Mouse (Mus musculus) ES-CJ7 (cell line): ENCODE measurements around the gene Olfr1511.
"Not testable (repeated sequence)": the region's sequence is repeated elsewhere in the genome, so short reads cannot be mapped to it uniquely, and the experiment has no call there.

Source experiments
- DNase-seq: peaks from one replicate; pipeline ENCODE4 v3.0.0; 2011; ENCODE audit warnings: low read depth, low spot score

The Olfr1511 gene

GRCm38 (mm10) chr14:52397279-52397678, at the start of gene Olfr1511:
Olfr1511 (minus strand) TSS chr14:52397379.
- DNase-seq, result no peak

GRCm38 (mm10) chr14:52442690-52443089, 45.5 kb upstream of the Olfr1511 start, which contains the start of gene Olfr1509:
Olfr1509 (plus strand) TSS chr14:52442990.
- no peak for DNase-seq

- no peak for DNase-seq
Measured at GRCm38 (mm10) chr14:52427686-52428085, 30.5 kb upstream of the Olfr1511 start.

GRCm38 (mm10) chr14:52414273-52414672, 17.1 kb upstream of the Olfr1511 start, which contains the start of gene Olfr1510:
Olfr1510 (minus strand) TSS chr14:52414373.
- no peak for DNase-seq

- not testable (repeated sequence) for DNase-seq
Measured at GRCm38 (mm10) chr14:52410142-52410919, 13.2 kb upstream of the Olfr1511 start.

- not testable (repeated sequence) for DNase-seq
Measured at GRCm38 (mm10) chr14:52390084-52390848, 6.9 kb downstream of the Olfr1511 start.

- DNase-seq, result no peak
Measured at GRCm38 (mm10) chr14:52379068-52379467, 18.1 kb downstream of the Olfr1511 start, which contains the start of gene Olfr1512. Olfr1512 (minus strand) TSS chr14:52379168.

- no peak for DNase-seq
Measured at GRCm38 (mm10) chr14:52368741-52369140, 28.4 kb downstream of the Olfr1511 start.

GRCm38 (mm10) chr14:52356308-52356707, 40.9 kb downstream of the Olfr1511 start, which contains the start of gene Olfr1513:
Olfr1513 (minus strand) TSS chr14:52356408.
- no peak for DNase-seq
